Mouse (Mus musculus) granulocyte monocyte progenitor cell, adult 5-6 weeks (primary cell): ENCODE measurements around the gene Ankef1. TPM values are rescaled to one million over a fixed set of nuclear protein-coding genes. Genes with fewer than 3 reads are reported as not detected.

Experiments
- ATAC-seq: replicated peaks from 2 replicates; pipeline ENCODE4 v1.8.0; 2016; ENCODE audit warnings: mild to moderate bottlenecking, moderate TSS enrichment, inconsistent platforms; ENCODE audit not compliant: poor library complexity, severe bottlenecking
- total RNA-seq, 2 experiments: library from RNA; stranded (forward) in 1 of 2; stranded (reverse) in 1 of 2; fragments of 200-712, 200-1000 nt in 1 of 2; fragments of >200 nt in 1 of 2; fragmentation: Nextera tagmentation in 1 of 2; gene quantifications; 2 replicates each; pipeline ENCODE4 v1.2.3; 2014 to 2017

Gene Ankef1
- not detected in 2 replicates for total RNA-seq (2014; fragmentation: Nextera tagmentation)
- not detected in 2 replicates for total RNA-seq (2017)

DNA sequence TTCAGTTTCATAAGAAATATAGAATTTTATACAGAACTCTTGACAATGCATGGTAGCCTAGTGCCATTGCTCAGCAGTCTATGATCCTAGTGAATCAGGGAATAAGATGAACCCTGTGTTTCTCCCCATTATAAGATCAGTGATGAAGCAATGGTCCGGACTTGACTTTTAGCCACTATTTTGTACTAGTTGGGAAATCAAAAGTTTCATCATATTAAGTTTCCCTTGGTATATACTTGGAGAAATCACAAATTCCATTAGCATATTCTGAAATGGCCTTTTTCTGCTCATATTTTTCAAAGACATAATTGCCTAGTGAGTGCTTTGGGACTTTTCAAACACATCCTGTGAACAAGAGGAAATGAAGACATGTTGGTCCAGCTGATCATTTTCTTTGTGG, at the start of gene Ankef1:
TSS of gene Ankef1 (plus strand) at position 260 of the 400 bp plus-strand sequence.
- ATAC-seq, result no peak

DNA sequence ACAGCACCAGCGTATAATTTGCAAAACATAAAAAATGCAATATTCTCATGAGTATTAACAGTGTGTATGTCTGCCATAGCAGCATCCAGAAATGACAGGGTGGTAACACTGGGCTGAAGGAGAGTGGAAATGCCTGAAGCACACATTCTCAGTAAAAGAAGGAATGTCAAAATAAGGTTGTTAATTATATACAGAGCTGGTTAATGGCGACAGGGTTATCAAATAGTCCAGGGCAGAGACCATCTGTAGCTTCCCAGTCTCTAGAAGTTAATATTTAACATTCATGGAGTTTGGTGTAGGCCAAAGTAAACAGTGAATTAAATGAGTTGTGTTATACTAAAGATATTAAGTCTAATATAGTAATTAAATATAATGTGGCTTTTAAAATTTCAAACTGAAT, 45.2 kb upstream of the Ankef1 start:
- ATAC-seq, result no peak

DNA sequence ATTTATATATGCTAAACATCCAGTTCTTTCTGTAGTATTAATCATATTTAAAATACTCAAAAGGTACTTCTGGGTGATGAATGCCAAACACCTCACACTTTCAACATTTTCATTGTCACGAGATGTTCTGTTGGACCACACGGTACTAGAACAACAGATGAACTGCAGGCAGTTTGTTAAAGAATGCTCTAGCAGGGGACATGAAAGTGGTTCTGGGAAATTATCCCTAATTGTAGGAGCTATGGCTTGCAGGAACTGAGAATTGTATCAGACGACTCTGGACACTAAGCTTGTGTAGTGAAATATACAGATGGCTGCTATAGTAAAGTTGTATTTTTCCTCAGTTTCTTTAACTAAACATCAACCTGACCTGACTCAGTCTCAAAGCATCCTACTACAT, 44.8 kb upstream of the Ankef1 start:
- ATAC-seq, result no peak

DNA sequence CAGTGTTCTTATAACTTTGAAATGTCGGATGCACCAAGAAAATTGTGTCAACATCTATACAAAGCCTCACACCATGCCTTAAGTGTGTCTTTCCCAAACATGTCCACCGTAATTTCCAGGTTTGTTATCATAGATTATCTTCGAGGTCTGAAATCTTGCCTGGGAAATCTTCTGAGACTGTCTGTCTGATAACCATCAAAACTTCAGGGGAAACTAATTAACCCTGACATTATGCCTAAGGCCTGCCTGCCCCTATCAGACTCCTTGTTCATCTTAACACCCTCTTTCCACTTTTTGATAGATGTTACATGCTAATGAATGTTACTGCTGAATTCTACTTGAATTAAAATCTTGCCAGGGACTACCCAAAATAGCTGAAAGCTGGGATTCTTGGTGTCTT, 24.1 kb upstream of the Ankef1 start:
- ATAC-seq, result no peak

DNA sequence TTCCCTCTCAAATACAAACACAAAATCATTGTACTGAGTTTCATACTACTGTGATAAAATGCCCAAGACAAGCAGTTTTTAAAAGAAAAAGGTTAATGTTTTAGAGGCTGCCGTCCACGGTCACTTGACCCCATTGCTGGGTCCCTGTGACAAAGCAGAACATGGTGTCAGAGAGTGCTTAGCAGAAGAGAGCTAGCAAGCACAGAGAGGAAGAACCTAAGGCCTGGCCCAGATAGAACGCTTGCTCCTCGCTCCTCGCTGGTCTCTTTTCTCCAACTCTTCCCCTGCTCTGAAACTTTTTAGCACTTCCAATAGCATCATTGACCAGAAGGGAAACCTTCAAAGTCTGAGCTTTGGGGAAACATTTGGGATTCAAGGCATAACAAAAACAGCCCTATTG, 19.4 kb upstream of the Ankef1 start:
- no peak for ATAC-seq

DNA sequence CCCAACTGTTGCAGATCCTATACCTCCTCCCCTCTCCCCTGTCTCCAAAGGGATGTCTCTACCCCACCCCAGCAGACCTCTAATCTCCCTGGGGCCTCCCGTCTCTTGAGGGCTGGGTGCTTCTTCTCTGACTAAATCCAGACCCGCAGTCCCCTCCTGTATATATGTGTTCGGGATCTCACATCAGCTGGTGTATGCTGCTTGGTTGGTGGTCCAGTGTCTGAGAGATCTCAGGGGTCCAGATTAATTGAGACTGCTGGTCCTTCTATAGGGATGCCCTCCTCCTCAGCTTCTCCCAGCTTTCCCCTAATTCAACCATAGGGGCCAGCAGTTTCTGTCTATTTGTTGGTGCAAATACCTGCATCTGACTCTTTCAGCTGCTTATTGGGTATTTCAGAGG, 18.7 kb upstream of the Ankef1 start:
- ATAC-seq, result no peak

DNA sequence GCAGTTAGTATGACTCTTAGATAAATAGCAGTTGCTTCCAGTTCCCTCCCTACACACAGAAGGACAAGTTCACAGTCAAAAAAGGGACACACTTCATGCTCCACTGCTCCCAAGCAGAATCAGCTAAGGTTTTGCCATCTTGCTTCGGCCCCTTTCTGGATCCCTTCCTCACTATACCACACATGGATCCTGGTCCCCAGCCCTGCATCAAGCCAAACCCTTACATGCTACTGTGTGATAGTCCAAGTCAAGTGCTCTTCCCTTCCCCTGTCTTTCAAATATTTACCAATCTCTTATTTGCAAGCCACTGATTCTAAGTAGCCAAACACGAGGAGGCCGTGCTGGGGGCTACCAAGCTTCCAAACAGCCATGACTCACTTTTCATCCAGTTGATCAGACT, 16.8 kb upstream of the Ankef1 start:
- ATAC-seq, result no peak

DNA sequence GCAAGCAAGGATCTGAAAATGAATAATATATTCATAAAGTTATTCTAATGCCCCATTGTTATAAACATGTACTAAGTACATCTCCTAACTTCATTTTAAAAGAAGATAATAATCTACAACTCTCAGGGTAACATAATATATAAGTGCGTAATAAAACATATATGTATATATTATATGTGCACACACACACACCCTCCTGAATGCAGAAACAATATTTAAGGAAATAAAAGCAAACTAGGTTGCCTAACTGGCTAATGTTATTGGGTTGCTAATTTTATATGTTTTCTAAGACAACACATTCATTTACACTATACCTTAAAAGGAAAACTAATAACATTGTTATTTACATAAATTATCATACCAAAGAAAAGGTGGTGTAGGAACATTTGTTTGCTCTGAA, 16.3 kb upstream of the Ankef1 start:
- ATAC-seq, result 0 out of 2 replicates have a peak, but pooled peaks have one; percentile 9

DNA sequence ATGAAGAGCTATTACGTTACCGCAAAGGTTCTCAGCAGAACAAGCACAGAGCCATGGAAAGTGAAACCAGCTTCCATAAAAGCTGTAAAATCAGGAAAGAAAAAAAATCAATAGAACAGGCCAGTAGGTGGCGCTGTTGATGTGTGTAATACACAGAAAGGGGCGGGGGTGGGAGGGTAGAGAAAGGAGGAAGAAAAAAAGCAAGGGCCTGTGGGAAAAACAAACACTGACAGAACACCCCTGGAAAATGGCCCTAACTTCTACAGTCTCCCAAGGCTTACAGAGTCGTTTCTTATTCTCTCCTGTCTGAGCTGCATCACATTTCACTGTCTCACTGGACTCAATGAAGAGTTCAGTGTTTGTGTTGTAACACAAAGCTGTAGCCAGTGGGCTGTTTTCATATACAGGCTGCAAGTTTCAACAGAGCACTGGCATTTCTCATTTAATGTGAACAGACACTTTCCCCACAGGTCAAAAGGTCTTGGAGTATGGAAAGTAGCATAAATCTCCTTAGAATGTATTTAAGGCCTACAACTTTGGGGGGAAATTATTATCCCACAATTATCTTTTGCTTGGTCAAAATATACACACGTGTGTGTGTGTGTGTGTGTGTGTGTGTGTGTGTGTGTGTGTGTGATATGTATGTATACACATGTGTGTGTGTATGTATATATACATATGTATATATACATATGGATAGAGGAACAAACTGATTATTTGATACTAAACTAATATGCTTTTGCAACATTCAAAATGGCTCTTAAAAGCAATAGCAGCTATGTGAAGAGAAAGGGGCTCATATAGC, 15.7 kb upstream of the Ankef1 start:
- ATAC-seq, result peak; percentile 92

DNA sequence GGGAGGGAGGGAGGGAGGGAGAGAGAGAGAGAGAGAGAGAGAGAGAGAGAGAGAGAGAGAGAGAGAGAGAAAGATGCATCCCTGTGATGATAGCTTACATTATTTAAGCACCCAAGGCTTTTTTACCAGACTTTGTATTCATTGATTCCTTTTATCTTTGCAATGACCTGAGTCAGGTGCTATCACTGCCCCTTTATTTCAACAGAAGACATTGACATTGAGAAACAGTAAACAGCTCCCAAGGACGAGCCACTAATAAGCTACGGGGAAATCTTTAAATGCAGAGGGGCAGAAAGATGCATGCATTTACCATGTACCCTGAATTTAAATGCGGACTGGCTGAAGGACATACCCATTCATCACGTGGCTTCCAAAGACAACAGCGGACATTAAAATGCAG, 14.7 kb upstream of the Ankef1 start:
- no peak for ATAC-seq

DNA sequence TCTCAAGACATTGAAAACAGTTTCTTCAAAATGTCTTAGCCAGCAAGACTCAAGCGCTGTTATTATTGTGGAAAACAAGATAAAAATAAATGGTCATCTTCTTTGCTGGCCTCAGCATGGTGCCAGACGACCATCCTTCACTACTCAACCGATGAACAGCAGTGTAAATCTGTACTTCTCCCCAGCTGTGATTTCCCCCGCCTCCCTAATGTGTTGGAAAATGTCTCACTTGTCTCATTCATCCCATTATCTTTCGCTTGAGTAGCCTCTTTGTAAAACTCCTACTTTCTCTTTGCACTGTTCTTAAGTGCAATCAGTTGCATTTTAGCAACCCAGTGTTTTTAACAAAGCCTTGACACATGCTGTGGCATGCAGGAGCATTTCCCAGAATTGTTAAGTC, 9.4 kb downstream of the Ankef1 start:
- ATAC-seq, result no peak

DNA sequence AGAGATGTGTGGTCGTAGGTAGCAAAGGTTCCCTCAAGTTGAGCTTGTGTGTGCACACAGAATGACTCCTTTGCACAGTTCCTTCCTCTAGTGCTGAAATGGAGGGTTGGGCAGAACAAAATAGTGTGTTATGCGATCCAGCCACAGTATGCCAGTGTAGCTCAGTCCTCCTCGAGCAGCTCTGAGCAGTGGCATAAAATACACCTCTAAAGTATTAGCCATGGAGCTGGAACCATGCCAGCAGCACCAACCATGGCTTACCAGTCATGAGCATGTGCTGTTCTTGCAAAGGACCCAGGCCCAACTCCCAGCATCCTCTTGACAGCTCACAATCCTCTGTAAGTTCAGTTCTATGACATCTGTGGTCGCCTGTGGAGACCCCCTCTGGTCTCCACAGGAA, 10.0 kb downstream of the Ankef1 start:
- no peak for ATAC-seq

DNA sequence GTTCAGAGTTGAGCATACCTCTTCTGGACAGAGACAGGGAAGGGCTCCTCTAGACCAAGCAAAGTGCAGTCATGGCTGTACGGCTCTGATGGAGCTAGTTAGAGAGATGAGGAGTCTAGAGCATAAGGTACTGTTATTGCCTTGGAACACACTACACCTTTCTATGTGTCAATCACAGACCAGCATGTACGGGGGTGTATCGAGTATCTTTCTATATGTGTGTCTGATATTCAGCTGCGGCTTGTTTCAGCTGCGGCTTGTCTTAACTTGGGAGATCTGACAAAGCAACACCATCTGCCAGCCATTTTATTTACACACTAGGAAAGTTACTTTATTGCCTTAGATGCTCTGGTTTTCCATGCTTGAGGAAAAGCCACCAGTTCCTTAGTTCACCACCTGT, 11.1 kb downstream of the Ankef1 start:
- ATAC-seq, result no peak

DNA sequence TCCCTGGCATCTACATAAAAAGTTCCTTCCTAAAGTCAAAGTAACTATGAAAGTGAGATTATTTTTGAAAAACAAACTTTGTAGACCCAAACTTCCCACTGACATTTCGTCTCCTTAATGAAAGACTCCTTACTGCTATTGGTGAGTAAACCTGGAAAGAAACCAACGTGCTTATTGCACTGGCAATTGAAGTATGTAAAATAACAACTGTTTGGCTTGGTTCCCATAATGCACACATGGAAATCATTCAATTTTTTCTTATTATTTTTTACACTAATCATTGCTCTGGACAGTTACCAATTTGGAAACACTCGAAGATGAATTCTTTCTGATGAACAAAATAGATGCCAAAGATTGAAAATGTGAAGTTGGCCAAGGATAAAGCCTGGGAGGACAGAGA, 12.1 kb downstream of the Ankef1 start:
- ATAC-seq, result no peak

DNA sequence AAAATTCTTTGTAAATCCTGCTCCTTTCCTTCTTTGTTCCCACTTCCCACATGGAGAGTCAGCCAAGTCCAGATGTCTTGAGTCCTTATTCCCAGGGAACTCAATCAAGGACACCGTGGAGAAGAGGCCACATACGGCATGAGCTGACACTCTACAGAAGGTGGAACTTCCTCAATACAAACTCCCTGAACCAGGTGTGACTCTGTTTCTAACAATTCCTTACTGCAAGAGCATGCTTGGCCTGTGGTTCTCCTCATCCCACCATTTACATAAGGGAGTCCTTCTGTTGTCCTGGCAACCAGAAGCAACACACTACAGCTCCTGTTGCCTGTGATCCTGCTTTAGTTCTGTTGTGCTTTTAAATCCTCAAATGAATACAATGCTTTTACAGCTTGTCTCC, 13.8 kb downstream of the Ankef1 start:
- ATAC-seq, result no peak

DNA sequence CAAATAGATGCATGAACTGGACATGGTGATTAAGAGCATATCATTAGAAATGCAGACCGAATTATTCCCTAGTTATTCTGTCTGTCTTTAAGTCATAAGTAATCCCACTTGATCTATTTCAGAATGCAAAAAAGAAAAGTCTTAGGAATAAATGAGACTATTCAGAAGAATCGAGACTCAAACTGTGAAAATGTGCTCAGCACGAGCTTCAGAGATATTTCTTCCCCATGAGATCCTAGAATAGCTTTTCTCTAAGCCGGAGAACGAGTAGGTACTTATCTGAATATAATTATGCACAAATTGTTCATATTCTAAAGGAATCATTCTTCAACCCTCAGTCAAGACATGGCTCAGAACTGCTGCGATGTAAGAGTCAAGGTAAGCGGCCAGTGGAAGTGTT, 27.2 kb downstream of the Ankef1 start:
- ATAC-seq, result no peak

DNA sequence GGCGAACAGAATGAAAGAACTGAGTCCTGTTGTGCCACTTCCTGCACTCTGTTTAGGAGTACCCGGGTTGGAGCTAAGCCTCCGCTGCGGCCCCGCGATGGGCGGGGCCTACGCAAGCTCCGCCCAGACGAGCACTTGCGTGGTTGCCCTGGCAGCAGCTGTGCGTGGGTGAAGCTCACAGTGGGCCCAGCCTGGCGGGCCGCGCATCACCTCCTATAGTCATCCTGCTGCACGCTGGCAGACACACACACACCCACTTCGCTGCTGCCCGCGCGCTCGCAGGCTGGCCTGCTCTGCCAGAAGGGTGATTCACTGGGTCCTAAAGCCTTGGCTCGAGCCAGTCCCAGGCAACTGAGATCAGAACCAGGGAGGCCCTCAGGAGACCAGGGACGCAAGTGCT, 30.3 kb downstream of the Ankef1 start:
- ATAC-seq, result peak; percentile 99

DNA sequence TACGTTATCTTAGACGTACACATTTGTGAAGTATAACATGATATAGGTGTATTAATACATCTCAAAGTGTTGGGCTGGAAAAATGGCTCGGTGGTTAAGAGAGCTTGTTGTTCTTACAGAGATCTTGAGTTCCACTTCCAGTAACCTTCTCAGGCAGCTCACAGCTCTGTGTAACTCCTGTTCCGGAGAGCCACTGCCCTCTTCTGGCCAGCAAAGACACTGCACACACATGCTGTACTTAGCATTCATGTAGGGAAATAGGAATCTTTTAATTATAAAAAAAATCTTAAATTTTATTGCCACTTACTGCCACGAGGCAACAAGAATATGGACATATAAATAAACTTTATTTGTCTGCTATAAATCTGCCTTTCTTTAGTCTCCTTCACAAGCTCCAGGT, 56.3 kb downstream of the Ankef1 start:
- ATAC-seq, result peak; percentile 83

DNA sequence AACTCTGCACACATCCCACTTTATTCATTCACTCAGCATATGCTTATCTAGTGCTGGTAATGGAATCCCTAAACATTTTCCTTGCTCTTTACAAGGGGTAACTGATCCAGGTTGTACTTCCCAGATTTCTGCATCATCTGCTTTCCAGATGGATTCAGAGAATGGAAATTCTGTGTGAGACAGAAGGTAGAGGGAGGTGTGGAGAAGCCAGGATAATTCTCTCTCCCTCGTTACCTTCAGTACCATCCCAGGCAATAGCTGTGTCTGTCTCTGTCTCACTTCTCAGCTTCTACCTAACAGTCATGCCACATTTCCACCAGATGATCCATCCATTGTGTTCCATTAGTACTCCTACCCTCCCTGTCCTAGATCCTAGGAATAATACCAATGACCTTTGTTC, 60.6 kb downstream of the Ankef1 start:
- no peak for ATAC-seq

DNA sequence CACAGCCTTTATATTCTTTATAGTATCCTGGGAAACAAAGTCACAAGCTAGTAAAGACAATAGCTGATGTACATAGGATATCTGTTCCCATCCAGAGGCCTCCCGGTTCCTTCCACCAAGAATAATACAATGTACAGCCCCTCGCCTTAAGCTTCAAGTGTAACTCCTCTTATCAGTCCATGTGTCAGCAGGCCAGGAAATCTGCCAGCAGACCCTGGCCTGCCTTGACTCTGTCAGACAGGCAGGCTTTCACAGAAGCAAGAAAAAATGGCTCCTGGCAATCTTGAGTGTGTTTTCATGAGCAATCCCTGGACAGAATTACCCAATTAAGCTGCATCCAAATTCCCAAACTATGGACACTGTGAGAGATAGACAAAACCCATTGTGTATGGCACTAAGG, 69.1 kb downstream of the Ankef1 start:
- no peak for ATAC-seq

DNA sequence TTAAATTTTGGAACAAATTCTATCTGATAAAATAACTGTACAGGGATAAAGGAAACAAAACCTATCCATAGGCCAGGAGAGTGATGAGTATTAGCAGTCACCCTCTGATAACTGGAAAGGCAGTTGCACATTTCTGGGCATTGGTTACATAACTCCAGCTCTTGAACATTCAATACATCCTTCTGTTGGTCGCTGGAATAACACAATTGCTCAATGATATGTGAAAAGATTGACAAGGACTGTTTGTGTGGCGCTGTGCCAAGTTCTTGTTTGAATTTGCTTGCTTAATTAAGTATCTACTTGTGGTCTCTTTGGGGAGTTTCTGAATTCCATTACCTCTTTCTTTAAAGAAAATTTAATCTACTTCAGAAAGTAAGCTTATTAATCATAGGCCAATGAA, 81.1 kb downstream of the Ankef1 start:
- ATAC-seq, result no peak

DNA sequence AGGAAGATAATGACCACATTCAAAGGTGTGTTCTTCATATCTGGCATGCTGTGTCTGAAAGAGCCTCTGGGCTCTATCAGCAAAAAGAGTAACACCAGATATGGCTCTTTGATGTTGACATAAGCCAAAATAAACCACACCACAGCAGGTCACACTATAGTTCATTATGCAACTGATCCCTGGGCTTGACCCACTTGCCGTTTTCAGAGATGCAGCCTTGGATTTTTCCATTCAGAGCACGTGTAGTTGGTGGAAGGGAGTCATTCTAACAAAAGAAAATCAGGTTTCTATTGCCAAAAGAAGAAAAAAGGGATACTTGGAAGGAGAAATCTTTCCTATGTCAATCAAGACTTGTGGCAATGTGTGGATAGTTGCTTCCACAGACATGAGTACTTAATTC, 87.1 kb downstream of the Ankef1 start:
- no peak for ATAC-seq

DNA sequence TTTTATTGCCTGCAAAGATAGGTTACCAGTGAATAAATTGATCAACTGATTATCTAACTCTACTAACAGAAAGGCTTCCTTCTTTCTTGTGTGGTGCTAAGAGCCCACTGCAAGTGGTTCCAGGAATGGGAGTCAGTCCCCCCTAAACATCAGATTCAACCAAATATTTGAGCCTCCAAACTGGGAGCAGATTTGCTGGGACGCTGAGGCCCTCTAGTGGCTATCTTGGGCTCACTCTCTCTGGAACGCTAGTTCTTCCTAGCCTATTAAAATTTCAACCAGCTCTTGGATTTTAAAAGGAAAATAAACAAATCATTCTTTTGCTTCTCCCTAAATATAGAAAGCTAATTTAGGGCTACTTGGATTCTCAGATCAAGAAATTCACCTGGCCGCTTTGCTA, 94.7 kb downstream of the Ankef1 start:
- peak; percentile 63; the same call in 1 of the 2 replicates for ATAC-seq
